Comparison of ENCODE assay signal across 17 mouse cellular contexts in the genomic region with DNA sequence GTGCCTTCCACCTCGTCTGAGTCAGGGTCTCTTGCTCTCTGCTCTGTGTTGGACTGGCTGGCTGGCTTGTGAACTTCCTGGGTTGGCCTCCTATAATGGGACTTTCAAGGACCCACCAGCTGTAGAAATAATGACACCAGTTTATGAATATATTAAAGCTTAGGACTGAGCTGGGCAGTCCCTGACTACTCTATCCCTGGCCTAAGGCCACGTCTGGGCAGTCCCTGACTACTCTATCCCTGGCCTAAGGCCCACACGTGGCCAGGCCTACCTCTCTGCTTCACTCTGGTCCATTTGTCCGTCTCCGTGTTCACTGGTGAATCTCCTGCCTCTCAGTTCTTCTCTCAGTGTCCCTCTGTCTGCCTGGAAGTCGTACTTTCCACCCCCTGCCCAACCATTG. TPM values are rescaled to one million over a fixed set of nuclear protein-coding genes. Genes with fewer than 3 reads are reported as not detected.
DNase-seq lines count a peak whose midpoint lies in the region; TF ChIP-seq lines count a peak whose summit lies in the region.
"Had no signal": no experiment of that assay in that cellular context is flagged by ENCODE, and none has a peak within 500 bp of the region (broad histone marks: within the 10 kb centered on the region; RNA-seq: fewer than 3 reads in every experiment).

No protein-coding gene starts in this region.

- no peak overlapping the region for H3K9ac ChIP-seq in heart, adult 2 months (ENCODE audit: low read depth, low read length)
- H3K9ac ChIP-seq in CH12.LX (ENCODE audit: insufficient read depth, low read depth) = peak overlapping the region; percentile 18; the same call in 1 of the 2 replicates

- H3K4me2 ChIP-seq in CH12.LX (ENCODE audit: insufficient read depth, low read depth, poor library complexity, severe bottlenecking) = 0 out of 2 replicates have a peak overlapping the region, but pooled peaks have one; percentile 24

- no peaks in the 10 kb centered on the region for H3K36me3 ChIP-seq in heart, embryonic 10.5 days
- no peaks in the 10 kb centered on the region for H3K36me3 ChIP-seq in heart, adult 2 months (ENCODE audit: control insufficient read depth, insufficient read depth, low read length)
- H3K36me3 ChIP-seq in CH12.LX (replicated peaks in 1 of 2; ENCODE audit: control insufficient read depth in 1 of 2, insufficient read depth in 1 of 2, low read length in 1 of 2) = no peaks in the 10 kb centered on the region
- H3K36me3 ChIP-seq: G1E had no signal

- TF ChIP-seq POLR2A in heart, adult 2 months (IDR thresholded peaks at IDR 0.05; ENCODE audit: insufficient read depth, low read depth, low read length) = no peak
- peak; percentile 30; the same call in 1 of the 2 replicates for TF ChIP-seq POLR2A in CH12.LX (IDR thresholded peaks at IDR 0.05; ENCODE audit: low read depth, low read length)

- DNase-seq in heart, embryonic 10.5 days (ENCODE audit: low spot score) = no peak
- DNase-seq in heart, adult 2 months = no peak
- DNase-seq in CH12.LX (ENCODE audit: extremely low read depth) = no peak
- no peak for DNase-seq in embryo, embryonic 9.5 days (ENCODE audit: extremely low spot score)
- DNase-seq: adrenal gland, adult 2 months; adrenal gland, adult 8-10 months; adrenal gland, postnatal 10 days; adrenal gland, postnatal 14 days; adrenal gland, postnatal 25 days; adrenal gland, postnatal 36 days; B cell, adult 2 months; cerebellum, adult 11 months; cerebellum, adult 11-12 months; cerebellum, adult 18-20 months; cerebellum, adult 2 months had no signal

- no peaks in the 10 kb centered on the region for H3K79me2 ChIP-seq in heart, adult 2 months (replicated peaks; ENCODE audit: control insufficient read depth, insufficient read depth, low read length)
- no peaks in the 10 kb centered on the region for H3K79me2 ChIP-seq in CH12.LX (replicated peaks; ENCODE audit: control insufficient read depth, extremely low read depth, insufficient read depth, poor library complexity, severe bottlenecking)

- no peak for TF ChIP-seq RAD21 in CH12.LX (IDR thresholded peaks at IDR 0.05; ENCODE audit: low read depth, low read length)

- dilution Hi-C loops in CH12.LX (cut with MboI; ENCODE audit: extremely low pct_ligation_motif_present, extremely low pct_unique_long_range_greater_than_20kb, low sequenced_read_pairs) = no loop called here

- intact Hi-C loops in heart, adult 2 months (cut with DNase I) = loop anchor here (5.0 kb wide), 1 partner anchor 83 kb away; the partner anchor contains the start of gene Setd7

- in situ Hi-C loops in CH12.LX (cut with MboI; ENCODE audit: low pct_ligation_motif_present, low pct_unique_long_range_greater_than_20kb, low sequenced_read_pairs) = loop anchor here (5.0 to 10.0 kb wide), 2 partner anchors 53 to 161 kb away; partner anchors contain the start of gene Rab33b

- no peak overlapping the region for H3K4me3 ChIP-seq in heart, embryonic 10.5 days
- H3K4me3 ChIP-seq in heart, adult 2 months = no peak overlapping the region
- no peak overlapping the region for H3K4me3 ChIP-seq in CH12.LX (replicated peaks in 1 of 3; ENCODE audit: low read depth in 2 of 3, low read length in 2 of 3, poor library complexity in 1 of 3)

- no peaks in the 10 kb centered on the region for H3K27me3 ChIP-seq in heart, embryonic 10.5 days (ENCODE audit: insufficient read depth, poor library complexity, severe bottlenecking)
- no peaks in the 10 kb centered on the region for H3K27me3 ChIP-seq in heart, adult 2 months (ENCODE audit: control insufficient read depth, insufficient read depth, low read length)
- H3K27me3 ChIP-seq in CH12.LX (replicated peaks) = no peaks in the 10 kb centered on the region
- H3K27me3 ChIP-seq: Patski had no signal

- no peak for TF ChIP-seq CTCF in heart, adult 2 months (IDR thresholded peaks at IDR 0.05)
- no peak for TF ChIP-seq CTCF in CH12.LX (conservative IDR thresholded peaks at IDR 0.05 in 1 of 2, IDR thresholded peaks at IDR 0.05 in 1 of 2; ENCODE audit: low read depth in 2 of 2, low read length in 2 of 2)

- H3K4me1 ChIP-seq in heart, embryonic 10.5 days = peaks cover 49% of the 10 kb centered on the region
- no peaks in the 10 kb centered on the region; the same call in 1 of the 2 replicates for H3K4me1 ChIP-seq in heart, adult 2 months (ENCODE audit: control insufficient read depth, insufficient read depth, low read length)
- H3K4me1 ChIP-seq in CH12.LX (ENCODE audit: control insufficient read depth in 1 of 2, insufficient read depth in 2 of 2) = peaks cover 23 to 71% of the 10 kb centered on the region in 2 experiments

- no peak for TF ChIP-seq EP300 in heart, adult 2 months (IDR thresholded peaks at IDR 0.05; ENCODE audit: insufficient read depth, low read depth, low read length)
- peak; percentile 66 for TF ChIP-seq EP300 in CH12.LX (IDR thresholded peaks at IDR 0.05; ENCODE audit: low read length)

- H3K9me3 ChIP-seq in heart, embryonic 10.5 days = no peaks in the 10 kb centered on the region
- peaks cover 2% of the 10 kb centered on the region for H3K9me3 ChIP-seq in CH12.LX (replicated peaks; ENCODE audit: low read length)
- H3K9me3 ChIP-seq: G1E had no signal

- 85% methylated on average over 6 of the region's 6 CpGs for WGBS in heart, embryonic 10.5 days
- WGBS in heart, adult 2 months = 83% methylated on average over 6 of the region's 6 CpGs

- H3K27ac ChIP-seq in heart, embryonic 10.5 days = peak overlapping the region; percentile 47
- no peak overlapping the region for H3K27ac ChIP-seq in heart, adult 2 months
- peak overlapping the region; percentile 76 for H3K27ac ChIP-seq in CH12.LX (ENCODE audit: insufficient read depth, low read depth)

TF ChIP-seq in CH12.LX, 34 proteins besides CTCF, POLR2A, EP300 and RAD21:
- TF ChIP-seq MXI1 (IDR thresholded peaks at IDR 0.05; ENCODE audit: low read depth, low read length) = 0 out of 2 replicates have a peak, but pooled peaks have one; percentile 59
- TF ChIP-seq CHD2 (IDR thresholded peaks at IDR 0.05; ENCODE audit: low read length) = 0 out of 2 replicates have a peak, but pooled peaks have one; percentile 4
- TF ChIP-seq SIN3A (IDR thresholded peaks at IDR 0.05; ENCODE audit: low read length) = 0 out of 2 replicates have a peak, but pooled peaks have one; percentile 61
- peak; percentile 88 for TF ChIP-seq MYC (IDR thresholded peaks at IDR 0.05; ENCODE audit: low read depth, low read length)
- TF ChIP-seq RCOR1 (conservative IDR thresholded peaks at IDR 0.05; ENCODE audit: low read depth, low read length) = no peak
- TF ChIP-seq USF2 (conservative IDR thresholded peaks at IDR 0.05; ENCODE audit: low read depth, low read length) = peak; percentile 24; the same call in 1 of the 2 replicates
- no peak for TF ChIP-seq UBTF (IDR thresholded peaks at IDR 0.05; ENCODE audit: low read depth, low read length)
- TF ChIP-seq KAT2A (IDR thresholded peaks at IDR 0.05; ENCODE audit: insufficient replicate concordance, low read length) = no peak
- TF ChIP-seq USF1 (IDR thresholded peaks at IDR 0.05; ENCODE audit: low read depth, low read length) = peak; percentile 60
- TF ChIP-seq CHD1 (IDR thresholded peaks at IDR 0.05; ENCODE audit: low read depth, low read length) = 0 out of 2 replicates have a peak, but pooled peaks have one; percentile 59
- TF ChIP-seq ZNF384 (IDR thresholded peaks at IDR 0.05; ENCODE audit: low read depth, low read length) = no peak
- TF ChIP-seq MAX (IDR thresholded peaks at IDR 0.05; ENCODE audit: low read length) = peak; percentile 93
- no peak for TF ChIP-seq POLR2AphosphoS2 (IDR thresholded peaks at IDR 0.05; ENCODE audit: low read depth, low read length)
- 0 out of 2 replicates have a peak, but pooled peaks have one; percentile 29 for TF ChIP-seq HCFC1 (IDR thresholded peaks at IDR 0.05; ENCODE audit: low read depth, low read length)
- peak; percentile 85 for TF ChIP-seq ETS1 (conservative IDR thresholded peaks at IDR 0.05; ENCODE audit: low read depth, low read length)
- TF ChIP-seq NRF1 (IDR thresholded peaks at IDR 0.05; ENCODE audit: low read depth, low read length) = no peak
- TF ChIP-seq IRF4 (IDR thresholded peaks at IDR 0.05; ENCODE audit: low read depth, low read length) = no peak; the same call in none of the 2 replicates
- TF ChIP-seq TBP (conservative IDR thresholded peaks at IDR 0.05; ENCODE audit: low read depth, low read length) = 0 out of 2 replicates have a peak, but pooled peaks have one; percentile 48
- 0 out of 2 replicates have a peak, but pooled peaks have one; percentile 24 for TF ChIP-seq NELFE (IDR thresholded peaks at IDR 0.05; ENCODE audit: low read depth, low read length)
- 0 out of 2 replicates have a peak, but pooled peaks have one; percentile 53 for TF ChIP-seq ZMIZ1 (IDR thresholded peaks at IDR 0.05; ENCODE audit: low read depth, low read length)
- peak; percentile 84 for TF ChIP-seq TCF12 (IDR thresholded peaks at IDR 0.05; ENCODE audit: low read depth, low read length)
- no peak for TF ChIP-seq MAZ (IDR thresholded peaks at IDR 0.05; ENCODE audit: low read depth, low read length)
- TF ChIP-seq MEF2A (IDR thresholded peaks at IDR 0.05; ENCODE audit: borderline replicate concordance, low read depth, low read length) = peak; percentile 73
- peak; percentile 7; the same call in 1 of the 2 replicates for TF ChIP-seq SMC3 (IDR thresholded peaks at IDR 0.05; ENCODE audit: low read depth, low read length)
- TF ChIP-seq JUND (conservative IDR thresholded peaks at IDR 0.05; ENCODE audit: low read depth, low read length) = no peak
- TF ChIP-seq GABPA (IDR thresholded peaks at IDR 0.05; ENCODE audit: insufficient replicate concordance, low read depth, low read length) = no peak
- peak; percentile 82 for TF ChIP-seq ELF1 (IDR thresholded peaks at IDR 0.05; ENCODE audit: low read depth, low read length)
- TF ChIP-seq BHLHE40 (IDR thresholded peaks at IDR 0.05; ENCODE audit: low read depth, low read length) = peak; percentile 65; the same call in 1 of the 2 replicates
- no peak for TF ChIP-seq ZKSCAN1 (IDR thresholded peaks at IDR 0.05; ENCODE audit: borderline replicate concordance, low read depth, low read length)
- no peak for TF ChIP-seq ZC3H11A (IDR thresholded peaks at IDR 0.05; ENCODE audit: low read depth, low read length)

RNA-seq across cellular contexts. Expression of gene Mgst2, which starts 14.7 kb away (rescaled TPM):
- 1.1 and 4.1 TPM in 2 replicates for polyA plus RNA-seq in heart, embryonic 10.5 days (2016; fragmentation: Nextera tagmentation; extraction: Ambion mirVana)
- total RNA-seq in heart, adult 2 months (2021) = under 1 TPM; 0.43 to 0.60 TPM
- polyA plus RNA-seq in heart, adult 2 months (2012; rRNA removed) = 0.06 and 1.4 TPM in 2 replicates
- total RNA-seq in CH12.LX (2012; rRNA removed) (48.8 and 51.4 TPM in 2 replicates), CH12.LX (2014; rRNA removed) (62.7 and 76.0 TPM in 2 replicates)
- 131 and 147 TPM in 2 replicates for polyA plus RNA-seq in CH12.LX (2012; ENCODE audit: insufficient read length, low read depth)

Comparison
In these comparisons a context has a peak if more than half of its experiments do, and no peak if none do; other contexts are left out.
1. RNA of gene Mgst2, which starts 14.7 kb away (polyA plus RNA-seq): 131 to 147 TPM in CH12.LX; 1.1 to 4.1 TPM in heart, embryonic 10.5 days and 0.06 to 1.4 TPM in heart, adult 2 months; every median in the first group is over 10 times any median in the second.